Mouse (Mus musculus) MEL (cell line): ENCODE results near the gene Soga3. TPM values are rescaled to one million over a fixed set of nuclear protein-coding genes. Genes with fewer than 3 reads are reported as not detected.

ENCODE experiments used
- DNase-seq: peaks from one replicate; pipeline ENCODE4 v3.0.0; 2011; ENCODE audit warnings: low read depth, low spot score
- H3K27ac ChIP-seq: 2 replicates; pipeline ENCODE4 v1.5.1; 2012; ENCODE audit warnings: low read depth, mild to moderate bottlenecking, control low read depth, low read length, moderate library complexity; ENCODE audit not compliant: control insufficient read depth
- H3K27me3 ChIP-seq, 2 experiments: fragments of 150-350 bp in 1 of 2; sonication (generic) in 1 of 2; 2 replicates each; pipeline ENCODE4 v1.6.1; 2012; ENCODE audit warnings: low read length in 2 of 2, mild to moderate bottlenecking in 2 of 2, improper control_type of control experiment in 1 of 2, moderate library complexity in 1 of 2; ENCODE audit not compliant: insufficient read depth in 2 of 2, control insufficient read depth in 1 of 2
- H3K36me3 ChIP-seq, 2 experiments: 2 replicates each; pipeline ENCODE4 v1.6.1; 2012 to 2014; ENCODE audit warnings: low read length in 2 of 2, improper control_type of control experiment in 1 of 2, inconsistent platforms in 1 of 2, mild to moderate bottlenecking in 1 of 2; ENCODE audit not compliant: insufficient read depth in 2 of 2, control insufficient read depth in 1 of 2
- H3K4me1 ChIP-seq, 2 experiments: fragments of 150-350 bp in 1 of 2; sonication (generic) in 1 of 2; 2 replicates each; pipeline ENCODE4 v1.6.1; 2012; ENCODE audit warnings: low read length in 2 of 2, improper control_type of control experiment in 1 of 2, mild to moderate bottlenecking in 1 of 2; ENCODE audit not compliant: insufficient read depth in 2 of 2, control insufficient read depth in 1 of 2
- H3K4me3 ChIP-seq, 2 experiments: fragments of 150-350 bp in 1 of 2; sonication (generic) in 1 of 2; 2 replicates each; pipeline ENCODE4 v1.5.1; 2012; ENCODE audit warnings: low read depth in 2 of 2, low read length in 2 of 2, mild to moderate bottlenecking in 2 of 2, moderate library complexity in 2 of 2, control low read depth in 1 of 2, improper control_type of control experiment in 1 of 2; ENCODE audit not compliant: control insufficient read depth in 1 of 2, insufficient read depth in 1 of 2
- H3K79me2 ChIP-seq: 2 replicates; pipeline ENCODE4 v1.6.1; 2012; ENCODE audit warnings: mild to moderate bottlenecking, low read length, moderate library complexity; ENCODE audit not compliant: control insufficient read depth, poor library complexity, insufficient read depth
- H3K9ac ChIP-seq: 2 replicates; pipeline ENCODE4 v1.6.1; 2012; ENCODE audit warnings: low read depth, mild to moderate bottlenecking, control low read depth, low read length, moderate library complexity; ENCODE audit not compliant: control insufficient read depth, poor library complexity, severe bottlenecking
- H3K9me3 ChIP-seq: fragments of 150-350 bp; sonication (generic); replicated peaks from 2 replicates; pipeline ENCODE4 v1.6.1; 2012; ENCODE audit warnings: mild to moderate bottlenecking, low read length, improper control_type of control experiment, moderate library complexity; ENCODE audit not compliant: insufficient read depth
- BHLHE40 ChIP-seq: IDR thresholded peaks from 2 replicates; pipeline ENCODE4 v1.6.1; 2012; ENCODE audit warnings: low read depth, mild to moderate bottlenecking, inconsistent platforms, low read length, improper control_type of control experiment, borderline replicate concordance
- CTCF ChIP-seq, 3 experiments: IDR thresholded peaks in 2 of 3; conservative IDR thresholded peaks in 1 of 3; 2 replicates each; pipeline ENCODE4 v1.5.1; 2011 to 2012; ENCODE audit warnings: low read length in 3 of 3, low read depth in 2 of 3, mild to moderate bottlenecking in 2 of 3, improper control_type of control experiment in 1 of 3, inconsistent platforms in 1 of 3, mixed read lengths in 1 of 3, moderate library complexity in 1 of 3; ENCODE audit not compliant: control insufficient read depth in 1 of 3, insufficient read depth in 1 of 3, poor library complexity in 1 of 3, severe bottlenecking in 1 of 3
- E2F4 ChIP-seq: IDR thresholded peaks from 2 replicates; pipeline ENCODE4 v1.6.1; 2011; ENCODE audit warnings: low read depth, low read length, improper control_type of control experiment, borderline replicate concordance
- ELF1 ChIP-seq: IDR thresholded peaks from 2 replicates; pipeline ENCODE4 v1.6.1; 2014; ENCODE audit warnings: low read depth, mild to moderate bottlenecking, inconsistent platforms, low read length, improper control_type of control experiment, moderate library complexity
- EP300 ChIP-seq, 2 experiments: IDR thresholded peaks; 2 replicates each; pipeline ENCODE4 v1.6.1; 2011; ENCODE audit warnings: improper control_type of control experiment in 2 of 2, low read length in 2 of 2, low read depth in 1 of 2, mild to moderate bottlenecking in 1 of 2
- ETS1 ChIP-seq: IDR thresholded peaks from 2 replicates; pipeline ENCODE4 v1.6.1; 2012; ENCODE audit warnings: low read depth, mild to moderate bottlenecking, inconsistent platforms, low read length, improper control_type of control experiment, moderate library complexity
- GABPA ChIP-seq: IDR thresholded peaks from 2 replicates; pipeline ENCODE4 v1.6.1; 2012; ENCODE audit warnings: low read depth, mild to moderate bottlenecking, inconsistent platforms, low read length, improper control_type of control experiment, moderate library complexity
- GATA1 ChIP-seq: IDR thresholded peaks from 2 replicates; pipeline ENCODE4 v1.6.1; 2011; ENCODE audit warnings: low read depth, low read length, improper control_type of control experiment
- HCFC1 ChIP-seq: IDR thresholded peaks from 2 replicates; pipeline ENCODE4 v1.6.1; 2012; ENCODE audit warnings: low read depth, mild to moderate bottlenecking, inconsistent platforms, low read length, improper control_type of control experiment, moderate library complexity
- KAT2A ChIP-seq: conservative IDR thresholded peaks from 2 replicates; pipeline ENCODE4 v1.6.1; 2012; ENCODE audit warnings: low read depth, low read length, improper control_type of control experiment, inconsistent platforms
- MAFK ChIP-seq: IDR thresholded peaks from 2 replicates; pipeline ENCODE4 v1.6.1; 2011; ENCODE audit warnings: low read depth, mild to moderate bottlenecking, low read length, improper control_type of control experiment, borderline replicate concordance
- MAX ChIP-seq: IDR thresholded peaks from 2 replicates; pipeline ENCODE4 v1.6.1; 2011; ENCODE audit warnings: low read length, improper control_type of control experiment
- MAZ ChIP-seq: IDR thresholded peaks from 2 replicates; pipeline ENCODE4 v1.6.1; 2012; ENCODE audit warnings: low read depth, mild to moderate bottlenecking, inconsistent platforms, low read length, improper control_type of control experiment
- MEF2A ChIP-seq: IDR thresholded peaks from 2 replicates; pipeline ENCODE4 v1.6.1; 2014; ENCODE audit warnings: low read depth, mild to moderate bottlenecking, inconsistent platforms, low read length, improper control_type of control experiment; ENCODE audit not compliant: poor library complexity, insufficient replicate concordance, severe bottlenecking; ENCODE audit errors: extremely low read depth
- MXI1 ChIP-seq: IDR thresholded peaks from 2 replicates; pipeline ENCODE4 v1.6.1; 2011; ENCODE audit warnings: mild to moderate bottlenecking, low read depth, low read length, improper control_type of control experiment
- MYB ChIP-seq: IDR thresholded peaks from 2 replicates; pipeline ENCODE4 v1.6.1; 2011; ENCODE audit warnings: mild to moderate bottlenecking, low read depth, low read length, improper control_type of control experiment
- MYC ChIP-seq: IDR thresholded peaks from 2 replicates; pipeline ENCODE4 v1.6.1; 2011; ENCODE audit warnings: low read depth, mild to moderate bottlenecking, low read length, improper control_type of control experiment, moderate library complexity
- NRF1 ChIP-seq: IDR thresholded peaks from 2 replicates; pipeline ENCODE4 v1.6.1; 2014; ENCODE audit warnings: low read depth, mild to moderate bottlenecking, inconsistent platforms, low read length, improper control_type of control experiment, moderate library complexity; ENCODE audit not compliant: poor library complexity, insufficient read depth, severe bottlenecking
- POLR2A ChIP-seq, 2 experiments: IDR thresholded peaks; 2 replicates each; pipeline ENCODE4 v1.6.1; 2011 to 2012; ENCODE audit warnings: low read length in 2 of 2, mild to moderate bottlenecking in 2 of 2, control low read depth in 1 of 2, improper control_type of control experiment in 1 of 2, low read depth in 1 of 2, moderate library complexity in 1 of 2; ENCODE audit not compliant: control insufficient read depth in 1 of 2, insufficient read depth in 1 of 2, poor library complexity in 1 of 2
- POLR2AphosphoS5 ChIP-seq: IDR thresholded peaks from 2 replicates; pipeline ENCODE4 v1.6.1; 2012; ENCODE audit warnings: low read depth, borderline replicate concordance, mild to moderate bottlenecking, inconsistent platforms, low read length, moderate library complexity, mixed read lengths
- RAD21 ChIP-seq: IDR thresholded peaks from 2 replicates; pipeline ENCODE4 v1.6.1; 2011; ENCODE audit warnings: mild to moderate bottlenecking, low read depth, low read length, improper control_type of control experiment
- RCOR1 ChIP-seq: IDR thresholded peaks from 2 replicates; pipeline ENCODE4 v1.6.1; 2012; ENCODE audit warnings: low read depth, mild to moderate bottlenecking, inconsistent platforms, low read length, improper control_type of control experiment
- SIN3A ChIP-seq: IDR thresholded peaks from 2 replicates; pipeline ENCODE4 v1.6.1; 2012; ENCODE audit warnings: low read length, improper control_type of control experiment, inconsistent platforms
- SMC3 ChIP-seq: IDR thresholded peaks from 2 replicates; pipeline ENCODE4 v1.6.1; 2011; ENCODE audit warnings: low read depth, low read length, improper control_type of control experiment
- TAL1 ChIP-seq: IDR thresholded peaks from 2 replicates; pipeline ENCODE4 v1.6.1; 2012; ENCODE audit warnings: mild to moderate bottlenecking, inconsistent platforms, low read length, moderate library complexity, mixed read lengths
- UBTF ChIP-seq: IDR thresholded peaks from 2 replicates; pipeline ENCODE4 v1.6.1; 2012; ENCODE audit warnings: low read depth, mild to moderate bottlenecking, inconsistent platforms, low read length, improper control_type of control experiment, moderate library complexity, borderline replicate concordance; ENCODE audit not compliant: insufficient read depth
- USF1 ChIP-seq: IDR thresholded peaks from 2 replicates; pipeline ENCODE4 v1.6.1; 2014; ENCODE audit warnings: low read depth, mild to moderate bottlenecking, inconsistent platforms, low read length, improper control_type of control experiment, moderate library complexity
- USF2 ChIP-seq, 2 experiments: IDR thresholded peaks; 2 replicates each; pipeline ENCODE4 v1.6.1; 2011 to 2012; ENCODE audit warnings: improper control_type of control experiment in 2 of 2, low read length in 2 of 2, borderline replicate concordance in 1 of 2, inconsistent platforms in 1 of 2, low read depth in 1 of 2, mild to moderate bottlenecking in 1 of 2; ENCODE audit not compliant: insufficient read depth in 1 of 2
- ZMIZ1 ChIP-seq: IDR thresholded peaks from 2 replicates; pipeline ENCODE4 v1.6.1; 2012; ENCODE audit warnings: low read depth, mild to moderate bottlenecking, inconsistent platforms, low read length, improper control_type of control experiment, moderate library complexity
- polyA plus RNA-seq, 2 experiments: library from polyadenylated mRNA; stranded (reverse) in 1 of 2; unstranded in 1 of 2; fragments of >175 nt in 1 of 2; fragments of >200 nt in 1 of 2; gene quantifications; 2 replicates each; pipeline versions ENCODE4 v1.2.1 to v1.2.4; 2012; ENCODE audit warnings: low replicate concordance in 2 of 2, low read depth in 1 of 2; ENCODE audit not compliant: insufficient read length in 2 of 2, insufficient read depth in 1 of 2, missing spikeins in 1 of 2
- total RNA-seq: library from RNA; depleted of rRNA; stranded (reverse); fragments of 300-350 nt; gene quantifications from 2 replicates; pipeline ENCODE4 v1.2.3, GENCODE M21; 2012

Soga3 gene
- total and polyA plus RNA-seq, 3 experiments = not detected

DNA sequence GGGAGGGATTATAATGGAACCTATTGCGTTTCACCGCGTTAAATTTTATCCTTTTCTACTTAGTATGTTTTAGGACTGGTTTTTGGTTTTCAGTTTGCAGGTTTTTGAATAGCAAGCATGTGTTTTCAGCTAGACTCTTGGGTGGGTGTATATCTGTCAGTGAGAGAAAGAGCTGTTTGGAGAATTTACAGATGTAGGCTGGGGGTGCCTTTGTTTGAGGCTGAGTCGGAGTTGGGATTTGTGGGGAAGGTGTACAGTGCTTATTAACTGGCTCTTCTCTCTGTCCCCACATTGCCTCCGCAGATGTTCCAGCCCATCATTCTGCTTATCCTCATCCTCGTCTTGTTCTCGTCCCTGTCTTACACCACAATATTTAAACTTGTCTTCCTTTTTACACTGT is 55.0 kb downstream of the Soga3 start, which contains the start of gene Gm49353:
Gene Gm49353 (plus strand): TSS at position 313 of the 400 bp plus-strand sequence.
- Histone ChIP-seq H3K36me3 (no peaks in the 10 kb centered on the region), H3K27ac (no peak within 1 kb of the TSS), H3K27me3 (no peaks in the 10 kb centered on the region), H3K4me3 (no peak within 1 kb of the TSS), H3K9me3 (no peaks in the 10 kb centered on the region), H3K9ac (no peak within 1 kb of the TSS), H3K79me2 (no peaks in the 10 kb centered on the region), H3K4me1 (no peaks in the 10 kb centered on the region)
- no peak for DNase-seq
- TF ChIP-seq NRF1 = no peak
- TF ChIP-seq POLR2AphosphoS5 = no peak
- TF ChIP-seq MAZ = no peak
- TF ChIP-seq MYC = no peak
- TF ChIP-seq RAD21 = no peak
- no peak for TF ChIP-seq HCFC1
- TF ChIP-seq ZMIZ1 = no peak
- no peak for TF ChIP-seq ETS1
- no peak for TF ChIP-seq MEF2A
- TF ChIP-seq BHLHE40 = no peak
- TF ChIP-seq MAX = no peak
- no peak for TF ChIP-seq SMC3
- no peak for TF ChIP-seq MXI1
- no peak for TF ChIP-seq RCOR1
- TF ChIP-seq EP300 (IDR thresholded peaks at IDR 0.05; ENCODE audit: low read depth in 1 of 2, low read length in 2 of 2) = no peak
- no peak for TF ChIP-seq E2F4
- no peak for TF ChIP-seq GABPA
- TF ChIP-seq MYB = no peak
- no peak for TF ChIP-seq USF2 (IDR thresholded peaks at IDR 0.05; ENCODE audit: borderline replicate concordance in 1 of 2, insufficient read depth in 1 of 2, low read depth in 1 of 2, low read length in 2 of 2)
- TF ChIP-seq MAFK = no peak

GRCm38 (mm10) chr10:29199835-29200234 is 56.2 kb downstream of the Soga3 start:
- H3K27ac ChIP-seq = no peak overlapping the region
- no peaks in the 10 kb centered on the region for H3K4me1 ChIP-seq
- no peak overlapping the region for H3K4me3 ChIP-seq
- H3K9me3 ChIP-seq = no peaks in the 10 kb centered on the region
- no peaks in the 10 kb centered on the region for H3K27me3 ChIP-seq
- no peak for TF ChIP-seq GABPA
- no peak for TF ChIP-seq POLR2AphosphoS5
- TF ChIP-seq ELF1 = no peak
- no peak for TF ChIP-seq GATA1
- TF ChIP-seq MEF2A = no peak
- TF ChIP-seq TAL1 = no peak
- no peak for TF ChIP-seq POLR2A (IDR thresholded peaks at IDR 0.05; ENCODE audit: control insufficient read depth in 1 of 2, insufficient read depth in 1 of 2, low read depth in 1 of 2, low read length in 2 of 2, poor library complexity in 1 of 2)
- TF ChIP-seq NRF1 = no peak
- TF ChIP-seq CTCF (IDR thresholded peaks at IDR 0.05 in 2 of 3, conservative IDR thresholded peaks at IDR 0.05 in 1 of 3; ENCODE audit: control insufficient read depth in 1 of 3, insufficient read depth in 1 of 3, low read depth in 2 of 3, low read length in 3 of 3, poor library complexity in 1 of 3, severe bottlenecking in 1 of 3) = no peak
- no peak for TF ChIP-seq HCFC1
- TF ChIP-seq RAD21 = no peak
- no peak for TF ChIP-seq UBTF
- TF ChIP-seq MXI1 = no peak
- no peak for TF ChIP-seq KAT2A
- TF ChIP-seq USF1 = no peak
- no peak for TF ChIP-seq USF2 (IDR thresholded peaks at IDR 0.05; ENCODE audit: borderline replicate concordance in 1 of 2, insufficient read depth in 1 of 2, low read depth in 1 of 2, low read length in 2 of 2)
- no peak for TF ChIP-seq SIN3A
- no peak for TF ChIP-seq E2F4
- DNase-seq = no peak
- H3K79me2 ChIP-seq = no peaks in the 10 kb centered on the region
- H3K9ac ChIP-seq = no peak overlapping the region
- H3K36me3 ChIP-seq = no peaks in the 10 kb centered on the region
